Mouse (Mus musculus) gastrocnemius, adult 8-10 months (tissue): ENCODE results near the gene Sgpl1. TPM values are rescaled to one million over a fixed set of nuclear protein-coding genes. Genes with fewer than 3 reads are reported as not detected.

Experiments used
- DNase-seq, 2 experiments: peaks; one replicate each; pipeline ENCODE4 v3.0.0; 2022; ENCODE audit warnings: low spot score in 2 of 2
- total RNA-seq, 4 experiments: library from RNA; stranded (reverse); gene quantifications; 2 replicates each; pipeline ENCODE4 v1.2.4; 2022

Gene Sgpl1
- 1 to 10 TPM; 3.5 to 6.4 (median 5.5) TPM for total RNA-seq

- peak; percentile 67 to 82 for DNase-seq
Measured at GRCm38 (mm10) chr10:61147157-61148040, at the start of gene Sgpl1. Gene Sgpl1 (minus strand): TSS chr10:61147703.

GRCm38 (mm10) chr10:61195718-61196291 is 48.3 kb upstream of the Sgpl1 start:
- DNase-seq: no peak

GRCm38 (mm10) chr10:61195216-61195615 is 47.7 kb upstream of the Sgpl1 start:
- no peak for DNase-seq

GRCm38 (mm10) chr10:61194611-61195010 is 47.1 kb upstream of the Sgpl1 start:
- DNase-seq: peak in 1 of 2 experiments; percentile 35

- no peak for DNase-seq
Measured at GRCm38 (mm10) chr10:61188010-61188409, 40.5 kb upstream of the Sgpl1 start.

GRCm38 (mm10) chr10:61187001-61187400 is 39.5 kb upstream of the Sgpl1 start:
- DNase-seq: no peak

- no peak for DNase-seq
Measured at GRCm38 (mm10) chr10:61179927-61180326, 32.4 kb upstream of the Sgpl1 start.

GRCm38 (mm10) chr10:61178687-61179086 is 31.2 kb upstream of the Sgpl1 start:
- no peak for DNase-seq

- no peak for DNase-seq
Measured at GRCm38 (mm10) chr10:61177751-61178150, 30.2 kb upstream of the Sgpl1 start.

- no peak for DNase-seq
Measured at GRCm38 (mm10) chr10:61176221-61176790, 28.8 kb upstream of the Sgpl1 start.

GRCm38 (mm10) chr10:61175442-61176204 is 28.1 kb upstream of the Sgpl1 start:
- no peak for DNase-seq

- DNase-seq: no peak
Measured at GRCm38 (mm10) chr10:61174711-61175441, 27.4 kb upstream of the Sgpl1 start.

- no peak for DNase-seq
Measured at GRCm38 (mm10) chr10:61172496-61172895, 25.0 kb upstream of the Sgpl1 start.

- DNase-seq: no peak
Measured at GRCm38 (mm10) chr10:61171654-61172053, 24.2 kb upstream of the Sgpl1 start, which contains the start of gene Tbata. Gene Tbata (plus strand): TSS chr10:61171954.

GRCm38 (mm10) chr10:61168393-61168792 is 20.9 kb upstream of the Sgpl1 start:
- DNase-seq: no peak

- no peak for DNase-seq
Measured at GRCm38 (mm10) chr10:61167333-61168096, 20.0 kb upstream of the Sgpl1 start.

- no peak for DNase-seq
Measured at GRCm38 (mm10) chr10:61162366-61162765, 14.9 kb upstream of the Sgpl1 start.

GRCm38 (mm10) chr10:61160671-61161070 is 13.2 kb upstream of the Sgpl1 start:
- peak in 1 of 2 experiments; percentile 37 for DNase-seq

- no peak for DNase-seq
Measured at GRCm38 (mm10) chr10:61160089-61160488, 12.6 kb upstream of the Sgpl1 start.

GRCm38 (mm10) chr10:61158594-61158993 is 11.1 kb upstream of the Sgpl1 start:
- DNase-seq: no peak
